Mouse (Mus musculus) MEL (cell line): ENCODE data around the gene Daglb.

Experiments
- CTCF ChIP-seq, 3 experiments: IDR thresholded peaks in 2 of 3; conservative IDR thresholded peaks in 1 of 3; 2 replicates each; pipeline ENCODE4 v1.5.1; 2011 to 2012; ENCODE audit warnings: low read length in 3 of 3, low read depth in 2 of 3, mild to moderate bottlenecking in 2 of 3, improper control_type of control experiment in 1 of 3, inconsistent platforms in 1 of 3, mixed read lengths in 1 of 3, moderate library complexity in 1 of 3; ENCODE audit not compliant: control insufficient read depth in 1 of 3, insufficient read depth in 1 of 3, poor library complexity in 1 of 3, severe bottlenecking in 1 of 3
- MAZ ChIP-seq: IDR thresholded peaks from 2 replicates; pipeline ENCODE4 v1.6.1; 2012; ENCODE audit warnings: low read depth, mild to moderate bottlenecking, inconsistent platforms, low read length, improper control_type of control experiment
- NELFE ChIP-seq: IDR thresholded peaks from 2 replicates; pipeline ENCODE4 v1.6.1; 2011; ENCODE audit warnings: low read depth, low read length, improper control_type of control experiment
- POLR2A ChIP-seq, 2 experiments: IDR thresholded peaks; 2 replicates each; pipeline ENCODE4 v1.6.1; 2011 to 2012; ENCODE audit warnings: low read length in 2 of 2, mild to moderate bottlenecking in 2 of 2, control low read depth in 1 of 2, improper control_type of control experiment in 1 of 2, low read depth in 1 of 2, moderate library complexity in 1 of 2; ENCODE audit not compliant: control insufficient read depth in 1 of 2, insufficient read depth in 1 of 2, poor library complexity in 1 of 2
- TAL1 ChIP-seq: IDR thresholded peaks from 2 replicates; pipeline ENCODE4 v1.6.1; 2012; ENCODE audit warnings: mild to moderate bottlenecking, inconsistent platforms, low read length, moderate library complexity, mixed read lengths
- TBP ChIP-seq: IDR thresholded peaks from 2 replicates; pipeline ENCODE4 v1.8.0; 2011; ENCODE audit warnings: low read depth, low read length, improper control_type of control experiment
- UBTF ChIP-seq: IDR thresholded peaks from 2 replicates; pipeline ENCODE4 v1.6.1; 2012; ENCODE audit warnings: low read depth, mild to moderate bottlenecking, inconsistent platforms, low read length, improper control_type of control experiment, moderate library complexity, borderline replicate concordance; ENCODE audit not compliant: insufficient read depth
- USF1 ChIP-seq: IDR thresholded peaks from 2 replicates; pipeline ENCODE4 v1.6.1; 2014; ENCODE audit warnings: low read depth, mild to moderate bottlenecking, inconsistent platforms, low read length, improper control_type of control experiment, moderate library complexity
- ZMIZ1 ChIP-seq: IDR thresholded peaks from 2 replicates; pipeline ENCODE4 v1.6.1; 2012; ENCODE audit warnings: low read depth, mild to moderate bottlenecking, inconsistent platforms, low read length, improper control_type of control experiment, moderate library complexity

- no peak for TF ChIP-seq ZMIZ1
- no peak for TF ChIP-seq NELFE
- TF ChIP-seq POLR2A (IDR thresholded peaks at IDR 0.05; ENCODE audit: control insufficient read depth in 1 of 2, insufficient read depth in 1 of 2, low read depth in 1 of 2, low read length in 2 of 2, poor library complexity in 1 of 2): no peak
- TF ChIP-seq TBP: no peak
- TF ChIP-seq CTCF (IDR thresholded peaks at IDR 0.05 in 2 of 3, conservative IDR thresholded peaks at IDR 0.05 in 1 of 3; ENCODE audit: control insufficient read depth in 1 of 3, insufficient read depth in 1 of 3, low read depth in 2 of 3, low read length in 3 of 3, poor library complexity in 1 of 3, severe bottlenecking in 1 of 3): no peak
- no peak for TF ChIP-seq USF1
- no peak for TF ChIP-seq UBTF
- no peak for TF ChIP-seq TAL1
- no peak for TF ChIP-seq MAZ
Measured at GRCm38 (mm10) chr5:143477901-143478300, 13.5 kb downstream of the Daglb start.
